Mouse (Mus musculus) neural tube, postnatal 0 days (tissue): ENCODE measurements around the gene Crygc. TPM values are rescaled to one million over a fixed set of nuclear protein-coding genes. Genes with fewer than 3 reads are reported as not detected.

Experiments
- polyA plus RNA-seq: library from polyadenylated mRNA; unstranded; fragments of >200 nt; fragmentation: Nextera tagmentation; extraction: Ambion mirVana; gene quantifications from 2 replicates; pipeline ENCODE4 v1.2.1, GENCODE M21; 2015

Crygc gene
- polyA plus RNA-seq: not detected in 2 replicates

DNA sequence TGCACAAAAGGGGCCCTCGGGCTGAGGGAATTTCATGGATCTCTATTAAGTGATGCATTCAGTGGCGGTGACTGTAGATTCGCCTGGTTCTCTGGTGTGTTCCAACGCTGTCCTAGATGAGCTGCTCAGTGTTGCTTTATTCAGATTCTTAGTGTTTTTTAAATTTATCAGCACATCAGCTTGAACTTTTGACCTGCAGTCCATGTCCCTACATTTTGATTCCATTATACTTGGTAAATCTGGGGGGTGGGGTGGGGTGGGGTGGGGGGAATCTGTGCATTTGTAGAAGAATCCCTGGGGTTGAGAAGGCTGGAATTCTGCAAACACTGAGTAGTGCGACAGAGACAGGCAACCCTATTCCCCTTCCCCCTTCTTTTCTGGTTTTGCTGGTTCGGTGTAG lies at the start of gene Crygc:
TSS of gene Crygc (minus strand) at position 101 of the 400 bp plus-strand sequence.

DNA sequence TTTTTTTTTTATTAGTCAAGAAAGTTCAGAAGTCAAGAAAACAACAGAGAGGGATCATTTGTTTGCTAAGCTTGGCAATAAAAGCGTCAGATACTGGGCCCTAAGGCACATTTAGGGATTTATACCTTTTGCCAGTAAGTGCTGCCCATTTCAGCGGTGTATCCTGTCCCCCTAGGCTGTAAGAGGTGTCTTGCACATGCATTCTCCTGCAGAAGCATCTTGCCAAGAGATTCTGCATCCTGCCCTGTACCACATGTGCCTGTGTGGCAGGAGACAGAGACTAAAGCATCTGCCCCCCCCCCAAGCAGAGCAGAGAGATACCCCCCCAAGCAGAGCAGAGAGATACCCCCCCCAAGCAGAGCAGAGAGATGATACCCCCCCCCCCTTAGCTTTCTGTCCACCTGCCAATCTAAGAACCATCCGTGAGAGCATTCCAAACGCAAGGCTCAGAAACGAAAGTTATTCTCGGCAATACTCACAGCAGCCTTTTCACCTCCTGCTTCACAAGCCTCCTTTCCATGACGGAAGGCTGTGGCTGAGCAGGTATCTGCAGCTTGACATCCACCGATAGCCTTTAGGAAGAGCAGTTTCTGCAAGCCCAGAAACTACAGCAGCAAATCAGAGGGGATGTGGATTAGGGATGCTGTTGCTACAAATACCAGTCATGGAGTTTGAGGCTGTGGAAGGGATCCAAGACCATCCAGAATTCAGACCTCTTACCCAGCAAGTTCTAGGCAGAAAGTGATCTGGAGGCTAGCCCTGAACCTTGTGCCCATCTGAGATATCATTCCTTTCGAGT lies 49.3 kb upstream of the Crygc start, which contains the start of gene D630023F18Rik:
TSS of gene D630023F18Rik (minus strand) at position 641 of the 799 bp plus-strand sequence.

DNA sequence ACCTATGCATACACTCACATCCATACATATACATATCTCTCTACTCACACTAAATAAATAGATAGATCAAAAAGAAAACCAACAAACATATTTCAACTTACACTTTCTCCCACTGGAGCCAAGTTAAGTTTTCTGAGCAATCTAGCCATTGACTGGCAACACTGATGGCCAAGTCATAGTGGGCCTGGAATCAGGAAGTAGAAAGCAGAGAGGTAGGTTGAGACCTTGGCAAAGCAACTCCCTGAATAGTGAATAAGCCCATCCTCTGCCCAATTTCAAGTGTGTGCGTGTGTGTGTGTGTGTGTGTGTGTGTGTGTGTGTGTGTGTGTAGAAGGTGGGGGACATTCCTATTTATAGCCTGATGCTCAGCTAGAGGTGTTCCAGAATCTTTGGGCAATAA lies 45.9 kb upstream of the Crygc start, which contains the start of gene Gm28845:
TSS of gene Gm28845 (minus strand) at position 121 of the 400 bp plus-strand sequence.

DNA sequence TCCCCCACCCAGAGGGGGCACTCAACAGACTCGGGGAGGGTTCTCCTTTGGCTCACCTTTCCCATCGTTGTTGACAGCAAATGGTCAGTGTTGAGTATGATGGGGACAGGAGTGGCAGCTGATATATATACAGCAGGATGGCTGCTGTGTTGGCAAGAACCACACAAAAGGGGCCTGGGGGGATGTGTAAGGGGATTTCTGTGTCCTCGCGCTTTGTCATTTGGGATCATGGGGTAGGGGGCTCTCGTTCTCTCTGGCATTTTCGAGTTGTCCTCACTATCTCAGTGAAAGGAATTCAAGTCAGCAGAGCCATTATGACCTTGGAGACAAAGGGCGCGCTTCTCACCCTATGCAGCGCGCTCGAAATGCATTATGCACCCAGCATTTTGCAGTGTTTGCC lies 29.8 kb upstream of the Crygc start, which contains the start of gene Cryga:
TSS of gene Cryga (minus strand) at position 101 of the 400 bp plus-strand sequence.

DNA sequence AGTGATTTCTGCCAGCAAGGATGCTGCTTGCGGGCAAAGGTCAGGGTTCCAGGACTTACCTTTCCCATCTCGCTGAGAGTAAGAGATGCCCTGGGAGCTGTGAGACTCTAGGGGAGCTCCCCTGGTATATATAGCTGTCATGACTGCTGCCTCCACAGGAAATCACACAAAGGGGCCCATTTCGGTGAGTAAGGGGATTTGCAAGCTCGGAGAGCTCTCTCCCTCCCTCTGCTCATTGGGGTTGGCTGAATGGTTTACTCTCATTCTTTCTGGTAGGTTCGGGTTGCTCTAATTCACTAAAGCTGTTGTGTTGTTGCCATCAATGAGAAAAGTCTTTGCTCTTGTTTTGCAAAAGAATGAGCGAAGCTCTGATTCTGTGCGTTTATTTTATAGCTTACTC lies 8.7 kb upstream of the Crygc start, which contains the start of gene Crygb:
TSS of gene Crygb (minus strand) at position 101 of the 400 bp plus-strand sequence.

DNA sequence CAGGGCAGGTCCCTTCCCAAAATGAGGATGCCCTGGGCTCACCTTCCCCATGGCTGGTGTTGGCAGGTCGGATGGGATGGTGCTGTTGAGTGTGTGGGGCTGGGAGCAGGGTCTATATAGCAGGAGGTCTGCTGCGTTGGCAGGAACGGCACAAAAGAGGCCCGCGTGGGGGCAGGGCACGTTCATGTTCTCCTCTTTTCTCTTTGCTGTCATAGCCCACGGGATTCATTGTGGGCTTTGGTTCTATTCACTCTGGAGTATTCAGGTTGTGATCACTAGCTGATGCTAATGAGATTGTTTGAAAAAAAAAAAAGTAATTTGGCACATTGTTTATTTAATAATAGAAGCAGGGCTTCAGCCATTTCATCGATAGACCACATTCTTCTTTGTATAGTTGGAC lies 10.1 kb downstream of the Crygc start, which contains the start of gene Crygd:
TSS of gene Crygd (minus strand) at position 101 of the 400 bp plus-strand sequence.

DNA sequence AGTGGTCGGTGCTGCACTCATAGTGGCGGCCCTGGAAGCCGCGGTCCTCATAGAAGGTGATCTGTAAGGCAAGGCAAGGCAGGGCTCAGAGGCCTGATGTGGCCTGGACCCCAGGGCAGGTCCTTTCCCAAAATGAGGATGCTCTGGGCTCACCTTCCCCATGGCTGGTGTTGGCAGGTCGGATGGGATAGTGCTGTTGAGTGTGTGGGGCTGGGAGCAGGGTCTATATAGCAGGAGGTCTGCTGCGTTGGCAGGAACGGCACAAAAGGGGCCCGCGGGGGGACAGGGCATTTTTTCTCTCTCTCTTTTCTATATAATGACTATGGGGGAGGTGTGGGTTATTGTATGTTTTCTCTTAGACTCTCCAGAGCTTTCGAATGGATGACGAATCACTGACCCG lies 22.5 kb downstream of the Crygc start, which contains the start of gene Cryge:
TSS of gene Cryge (minus strand) at position 198 of the 400 bp plus-strand sequence.

DNA sequence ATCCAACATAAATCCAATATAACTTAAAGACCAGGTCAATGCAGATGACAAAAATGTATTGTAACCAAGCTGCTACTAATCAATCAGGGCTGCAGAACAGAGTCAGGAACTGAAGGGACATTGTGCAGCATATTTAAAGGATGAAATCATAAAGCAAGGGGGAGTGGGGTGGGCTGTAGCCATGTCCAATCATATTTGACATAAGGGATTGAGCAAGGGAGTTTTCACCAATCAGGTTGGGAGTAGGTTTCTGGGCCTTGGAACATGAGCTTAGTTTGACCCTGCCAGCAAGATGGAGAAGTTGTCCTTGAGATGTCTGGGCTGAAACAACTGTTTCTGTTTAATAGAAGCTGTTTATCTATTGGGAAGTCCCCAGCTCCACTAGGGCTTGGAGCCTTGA lies 40.8 kb downstream of the Crygc start, which contains the start of gene Akr1cl:
TSS of gene Akr1cl (minus strand) at position 119 of the 400 bp plus-strand sequence.

Other genes starting within 250 kb of the Crygc start
- 5.8 and 7.7 TPM in 2 replicates for gene Plekhm3, start 116.9 kb downstream of the Crygc start, polyA plus RNA-seq
- not detected in 2 replicates for gene Akr1cl, start 40.9 kb downstream of the Crygc start, polyA plus RNA-seq
- gene Cryge, start 22.5 kb downstream of the Crygc start, polyA plus RNA-seq: not detected in 2 replicates
- gene Crygd, start 10.2 kb downstream of the Crygc start, polyA plus RNA-seq: 0.45 TPM in 1 of 2 replicates, not detected in the other
- gene Crygb, start 8.6 kb upstream of the Crygc start, polyA plus RNA-seq: 1.3 and 2.0 TPM in 2 replicates
- 1.3 and 1.6 TPM in 2 replicates for gene Cryga, start 29.7 kb upstream of the Crygc start, polyA plus RNA-seq
- gene Gm28845, start 45.9 kb upstream of the Crygc start, polyA plus RNA-seq: 0.39 and 0.52 TPM in 2 replicates
- gene D630023F18Rik, start 49.5 kb upstream of the Crygc start, polyA plus RNA-seq: 8.4 and 9.1 TPM in 2 replicates
- 261 and 277 TPM in 2 replicates for gene Idh1, start 112.8 kb upstream of the Crygc start, polyA plus RNA-seq
- 7.0 and 7.8 TPM in 2 replicates for gene Pikfyve, start 113.0 kb upstream of the Crygc start, polyA plus RNA-seq
- gene Pth2r, start 208.4 kb upstream of the Crygc start, polyA plus RNA-seq: 4.4 TPM in 2 replicates